Mouse (Mus musculus) kidney, postnatal 0 days (tissue): ENCODE measurements at regions not wholly inside any gene's neighbourhood (a gene's known extent, or its start where the extent isn't known, plus 50 kb on each side); places are given as distances from the start of the nearest gene placed in this dataset.

ENCODE experiments used
- ATAC-seq: fragments of 200-750 bp; cut with Nextera tagmentation; replicated peaks from 2 replicates; pipeline ENCODE4 v1.8.0; 2017; ENCODE audit warnings: low read depth, moderate number of reproducible peaks, moderate TSS enrichment, moderate library complexity; ENCODE audit not compliant: low FRiP score
- DNase-seq: peaks from one replicate; pipeline ENCODE4 v3.0.0-alpha.2; 2016; ENCODE audit warnings: low spot score
- H3K27ac ChIP-seq: fragments of 300-500 bp; sonication (generic); 2 replicates; pipeline ENCODE4 v1.5.1; 2014; ENCODE audit warnings: mild to moderate bottlenecking
- H3K27me3 ChIP-seq: fragments of 300-500 bp; sonication (generic); 2 replicates; pipeline ENCODE4 v1.6.1; 2014; ENCODE audit warnings: low read length, mixed read lengths; ENCODE audit not compliant: insufficient read depth
- H3K36me3 ChIP-seq: fragments of 300-500 bp; sonication (generic); 2 replicates; pipeline ENCODE4 v1.6.1; 2014; ENCODE audit warnings: low read length, mixed read lengths; ENCODE audit not compliant: insufficient read depth
- H3K4me1 ChIP-seq: fragments of 300-500 bp; sonication (generic); replicated peaks from 2 replicates; pipeline ENCODE4 v1.6.1; 2014; ENCODE audit warnings: antibody characterized with exemption, low read length, mixed read lengths; ENCODE audit not compliant: insufficient read depth
- H3K4me2 ChIP-seq: fragments of 300-500 bp; sonication (generic); 2 replicates; pipeline ENCODE4 v1.6.1; 2014; ENCODE audit warnings: mild to moderate bottlenecking, low read length, moderate library complexity, mixed read lengths
- H3K4me3 ChIP-seq: fragments of 300-500 bp; sonication (generic); replicated peaks from 2 replicates; pipeline ENCODE4 v1.5.1; 2014; ENCODE audit warnings: low read depth, low read length
- H3K9ac ChIP-seq: fragments of 300-500 bp; sonication (generic); 2 replicates; pipeline ENCODE4 v1.6.1; 2014; ENCODE audit warnings: low read depth, low read length
- H3K9me3 ChIP-seq: fragments of 300-500 bp; sonication (generic); replicated peaks from 2 replicates; pipeline ENCODE4 v1.6.1; 2016; ENCODE audit warnings: low read length, inconsistent platforms, mixed read lengths
- CTCF ChIP-seq: IDR thresholded peaks from 2 replicates; pipeline ENCODE4 v1.5.1; 2016; ENCODE audit warnings: antibody characterized with exemption, low read depth, mild to moderate bottlenecking, moderate library complexity
- WGBS: fragments of 180-500 bp; shearing (Covaris S2); extraction: QIAGEN DNeasy Blood & Tissue Kit; methylation state at CpG from one replicate; pipeline ENCODE4 v1.1.7; 2014; 5-methylcytosine and 5-hydroxymethylcytosine counted together

GRCm38 (mm10) chr13:34406291-34406690, 61.3 kb upstream of the Slc22a23 start:
- H3K4me2 ChIP-seq: no peak overlapping the region
- no peaks in the 10 kb centered on the region for H3K4me1 ChIP-seq
- no peak for DNase-seq
- TF ChIP-seq CTCF: no peak
- no peak for ATAC-seq
- H3K9ac ChIP-seq: no peak overlapping the region
- H3K9me3 ChIP-seq: no peaks in the 10 kb centered on the region
- H3K36me3 ChIP-seq: no peaks in the 10 kb centered on the region
- H3K27ac ChIP-seq: no peak overlapping the region
- no peak overlapping the region for H3K4me3 ChIP-seq
- no peaks in the 10 kb centered on the region for H3K27me3 ChIP-seq

GRCm38 (mm10) chr13:34402631-34403030, 57.6 kb upstream of the Slc22a23 start:
- TF ChIP-seq CTCF: no peak
- Histone ChIP-seq H3K9ac (no peak overlapping the region), H3K4me3 (no peak overlapping the region), H3K36me3 (no peaks in the 10 kb centered on the region), H3K4me1 (no peaks in the 10 kb centered on the region), H3K9me3 (no peaks in the 10 kb centered on the region), H3K27ac (no peak overlapping the region), H3K27me3 (no peaks in the 10 kb centered on the region), H3K4me2 (no peak overlapping the region)
- DNase-seq: no peak
- WGBS: 73% methylated on average over 1 of the region's 1 CpGs
- ATAC-seq: no peak

- TF ChIP-seq CTCF: no peak
- no peak overlapping the region for H3K9ac ChIP-seq
- WGBS: 79% methylated on average over 2 of the region's 2 CpGs
- H3K27me3 ChIP-seq: no peaks in the 10 kb centered on the region
- no peaks in the 10 kb centered on the region for H3K4me1 ChIP-seq
- no peak overlapping the region for H3K4me3 ChIP-seq
- no peak for DNase-seq
- no peaks in the 10 kb centered on the region for H3K9me3 ChIP-seq
- no peak overlapping the region for H3K27ac ChIP-seq
- no peaks in the 10 kb centered on the region for H3K36me3 ChIP-seq
- no peak overlapping the region for H3K4me2 ChIP-seq
- ATAC-seq: no peak
Observed at GRCm38 (mm10) chr13:34401031-34401430, 56.0 kb upstream of the Slc22a23 start.

- DNase-seq (no peak), ATAC-seq (no peak)
- WGBS: 78% methylated on average over 3 of the region's 3 CpGs
- Histone ChIP-seq H3K27me3 (no peaks in the 10 kb centered on the region), H3K36me3 (no peaks in the 10 kb centered on the region), H3K4me2 (no peak overlapping the region), H3K9ac (no peak overlapping the region), H3K9me3 (no peaks in the 10 kb centered on the region), H3K27ac (no peak overlapping the region), H3K4me1 (no peaks in the 10 kb centered on the region), H3K4me3 (no peak overlapping the region)
- no peak for TF ChIP-seq CTCF
Observed at GRCm38 (mm10) chr13:34398847-34399246, 53.9 kb upstream of the Slc22a23 start.

GRCm38 (mm10) chr13:34398061-34398787, 53.2 kb upstream of the Slc22a23 start:
- Histone ChIP-seq H3K4me1 (no peaks in the 10 kb centered on the region), H3K27ac (peak overlapping the region; percentile 43; the same call in 1 of the 2 replicates), H3K36me3 (no peaks in the 10 kb centered on the region), H3K4me2 (no peak overlapping the region), H3K9me3 (no peaks in the 10 kb centered on the region), H3K9ac (no peak overlapping the region), H3K27me3 (no peaks in the 10 kb centered on the region), H3K4me3 (no peak overlapping the region)
- TF ChIP-seq CTCF: no peak
- peak; percentile 61 for DNase-seq
- no peak for ATAC-seq
- 43% methylated on average over 10 of the region's 10 CpGs for WGBS

- no peak overlapping the region for H3K27ac ChIP-seq
Observed at GRCm38 (mm10) chr13:34395504-34395903, 50.5 kb upstream of the Slc22a23 start.

GRCm38 (mm10) chr13:34395010-34395409, 50.0 kb upstream of the Slc22a23 start:
- Histone ChIP-seq H3K4me2 (no peak overlapping the region), H3K4me3 (no peak overlapping the region), H3K9me3 (no peaks in the 10 kb centered on the region), H3K4me1 (no peaks in the 10 kb centered on the region), H3K27me3 (no peaks in the 10 kb centered on the region), H3K36me3 (no peaks in the 10 kb centered on the region), H3K9ac (no peak overlapping the region), H3K27ac (no peak overlapping the region)
- WGBS: 50% methylated on average over 1 of the region's 1 CpGs
- no peak for TF ChIP-seq CTCF
- no peak for ATAC-seq
- peak; percentile 18 for DNase-seq

More at GRCm38 (mm10) chr13:34395504-34395903, 50.5 kb upstream of the Slc22a23 start:
- Histone ChIP-seq H3K27me3 (no peaks in the 10 kb centered on the region), H3K4me2 (no peak overlapping the region), H3K9ac (no peak overlapping the region), H3K4me1 (no peaks in the 10 kb centered on the region), H3K4me3 (no peak overlapping the region), H3K9me3 (no peaks in the 10 kb centered on the region), H3K36me3 (no peaks in the 10 kb centered on the region)
- TF ChIP-seq CTCF: no peak
- ATAC-seq: no peak
- DNase-seq: no peak
